Mouse (Mus musculus): Measurements from ENCODE around the gene Elp4.
A peak's percentile ranks its signal among the peaks of the same experiment; 100 is the strongest.

Gene Elp4

DNA sequence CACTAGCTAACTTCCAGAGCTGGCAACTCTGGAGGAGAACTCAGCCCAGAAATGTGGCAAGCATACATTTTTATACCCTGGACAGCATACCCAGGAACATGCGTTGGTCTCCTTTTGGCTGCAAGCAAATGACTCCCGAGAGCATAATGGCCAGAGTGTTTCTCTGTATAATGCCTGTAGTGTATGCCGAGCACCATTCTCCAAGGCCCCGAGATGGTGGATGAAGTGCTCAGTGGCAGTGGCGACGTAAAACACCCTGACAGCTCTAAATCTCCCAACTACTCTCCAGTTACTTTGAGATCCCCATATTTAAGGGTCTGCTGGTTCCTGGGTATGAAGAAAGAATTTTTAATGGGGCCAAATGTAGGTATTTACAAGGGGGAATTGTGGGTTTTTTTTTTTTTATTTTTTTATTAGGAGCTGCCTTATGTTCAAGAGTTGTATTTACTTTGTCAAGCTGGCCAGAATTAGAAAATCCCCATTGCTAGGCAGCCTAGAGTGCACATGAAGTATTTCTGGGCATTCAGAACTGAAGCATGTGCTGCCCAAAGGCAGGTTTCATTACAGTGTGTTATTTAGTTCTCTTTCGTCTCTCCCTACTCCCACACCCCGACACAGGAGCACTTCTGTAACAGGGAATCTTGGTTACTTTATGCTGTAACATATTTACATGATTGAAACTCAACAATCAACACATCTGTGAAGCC, 188.8 kb downstream of the Elp4 start:
- DNase-seq (ENCODE audit: low spot score), result no peak

DNA sequence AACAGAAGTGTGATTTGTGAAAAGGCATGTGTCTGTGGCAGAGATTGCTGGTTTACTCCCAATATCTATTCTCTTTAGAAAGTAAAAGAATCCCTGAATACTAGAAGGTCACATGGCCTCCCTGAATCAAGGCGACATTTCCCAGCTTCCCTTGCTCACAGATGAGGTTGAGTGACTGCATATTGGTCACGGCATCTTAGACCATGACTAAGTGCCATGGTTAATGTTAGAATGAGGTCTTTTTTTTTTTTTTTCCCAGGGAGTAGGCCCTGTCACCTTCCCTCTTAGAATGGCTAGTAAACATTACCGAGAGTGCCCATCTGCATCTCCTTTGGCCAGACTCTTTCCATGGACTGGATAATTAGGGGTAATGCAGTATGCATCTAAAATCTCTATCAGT, 193.9 kb downstream of the Elp4 start:
- DNase-seq (ENCODE audit: low spot score), result peak; percentile 32

DNA sequence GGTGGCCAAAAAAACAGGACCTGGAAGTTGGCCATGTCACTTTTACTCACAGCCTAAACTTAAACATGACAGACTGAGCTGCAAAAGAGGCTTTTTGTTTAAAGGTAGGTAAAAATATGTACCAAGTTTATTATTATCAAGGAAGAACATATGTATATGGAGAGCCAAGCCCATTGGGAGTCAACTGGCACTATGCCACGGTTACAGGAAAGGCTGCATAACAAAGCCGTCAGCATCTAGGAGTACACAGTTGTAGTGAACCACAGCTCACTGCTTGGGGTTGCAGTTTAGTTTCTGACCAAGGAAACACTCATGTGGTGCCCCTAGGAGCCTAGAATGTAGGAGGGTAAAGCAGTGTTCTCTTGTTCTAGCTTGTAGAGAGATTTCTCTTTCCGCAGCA, 195.2 kb downstream of the Elp4 start:
- no peak for DNase-seq (ENCODE audit: low spot score)

DNA sequence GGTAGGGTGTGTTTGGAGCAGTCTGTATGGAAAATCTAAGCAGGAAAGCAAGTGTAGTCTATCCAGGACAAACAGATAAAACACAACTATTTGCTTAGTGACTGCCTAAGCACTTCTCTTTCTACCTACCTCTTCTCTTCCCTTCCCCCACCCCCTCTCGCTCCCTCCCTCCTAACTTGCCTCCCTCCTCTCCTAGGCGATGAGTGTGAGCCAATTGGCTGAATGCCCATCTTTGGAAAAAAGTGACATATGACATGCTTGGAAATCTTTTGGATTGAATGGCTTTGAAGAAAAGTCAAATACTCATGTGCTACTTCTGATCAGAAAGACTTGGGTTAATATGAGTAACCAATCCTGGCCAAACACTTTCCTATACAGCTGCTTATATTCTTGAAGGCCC, 199.0 kb downstream of the Elp4 start:
- no peak for DNase-seq (ENCODE audit: low spot score)

DNA sequence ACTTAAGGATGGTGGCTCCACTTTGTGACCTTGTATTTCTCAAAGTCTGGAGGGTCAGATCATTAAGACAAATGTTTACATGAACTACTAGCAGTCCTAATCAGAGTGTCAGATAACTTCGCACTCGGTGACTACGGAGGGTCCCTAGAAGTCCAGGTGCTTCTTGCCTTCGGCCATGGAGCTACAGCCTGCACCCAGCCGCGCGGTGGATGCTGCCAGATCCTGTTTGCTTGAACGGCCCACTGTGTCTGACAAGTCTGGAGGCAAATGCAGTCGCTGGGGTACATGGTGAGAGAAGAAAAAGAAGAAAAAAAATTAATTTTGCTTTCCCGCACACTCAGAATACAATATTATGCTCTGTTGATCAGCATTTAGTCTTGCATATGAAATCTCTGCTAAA, 201.8 kb downstream of the Elp4 start:
- DNase-seq (ENCODE audit: low spot score), result no peak

DNA sequence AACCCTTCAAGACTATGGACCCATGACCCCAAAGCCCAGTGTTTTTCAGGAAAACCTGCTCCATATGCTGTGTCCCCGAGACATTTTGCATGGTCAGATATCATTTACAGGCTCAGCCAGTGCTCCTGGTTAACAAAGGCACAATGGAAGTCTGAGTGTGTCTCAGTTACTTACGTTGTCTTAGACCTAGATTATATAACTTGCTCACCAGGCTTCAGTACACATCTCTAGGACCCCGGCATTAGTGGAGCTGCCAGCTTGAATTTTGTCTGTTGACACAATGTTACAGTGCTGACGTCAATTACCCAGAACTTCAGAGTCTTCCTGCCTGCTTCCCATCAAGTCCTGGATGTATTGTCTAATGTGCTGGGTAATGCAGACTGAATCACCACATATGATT, 202.6 kb downstream of the Elp4 start:
- no peak for DNase-seq (ENCODE audit: low spot score)

DNA sequence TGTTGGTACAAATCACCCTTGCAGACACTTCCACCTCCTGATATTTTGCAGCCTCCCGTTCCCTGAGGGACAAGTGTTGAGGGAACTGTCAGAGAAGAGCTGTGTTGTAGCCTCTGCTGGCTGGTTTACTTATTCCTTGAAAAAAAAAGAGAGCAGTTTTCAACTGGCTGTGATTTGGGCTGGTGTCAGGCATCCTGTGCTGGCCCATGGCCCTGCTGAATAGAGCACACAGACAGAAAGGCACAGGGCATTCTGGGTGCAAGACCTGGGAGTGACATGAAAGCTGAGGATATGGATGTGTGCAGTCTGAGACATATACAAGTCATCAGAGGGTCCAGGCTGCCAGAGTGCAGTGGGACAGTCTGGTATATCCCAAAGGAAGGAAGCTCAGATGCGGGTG, 205.7 kb downstream of the Elp4 start:
- DNase-seq (ENCODE audit: low spot score), result no peak

DNA sequence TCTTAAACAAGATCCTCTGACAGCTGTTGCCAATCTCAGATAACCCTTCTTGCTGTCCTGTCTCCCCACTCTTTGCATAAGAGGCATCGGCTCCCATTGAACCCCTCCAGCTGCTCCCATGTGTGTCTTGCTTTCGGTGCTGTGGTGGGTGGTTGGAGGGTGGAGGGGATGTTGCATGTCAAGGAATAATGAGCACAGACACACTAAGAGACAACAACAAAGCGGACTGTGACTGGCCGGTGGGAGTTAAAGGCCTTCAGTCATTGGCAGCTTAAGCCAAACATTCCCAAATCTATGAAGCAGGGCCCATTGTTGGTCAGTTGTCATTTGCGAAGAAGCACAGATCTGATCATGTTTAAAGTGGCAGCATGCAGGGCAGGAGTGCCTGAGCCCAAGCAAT, 206.6 kb downstream of the Elp4 start:
- no peak for DNase-seq (ENCODE audit: low spot score)

DNA sequence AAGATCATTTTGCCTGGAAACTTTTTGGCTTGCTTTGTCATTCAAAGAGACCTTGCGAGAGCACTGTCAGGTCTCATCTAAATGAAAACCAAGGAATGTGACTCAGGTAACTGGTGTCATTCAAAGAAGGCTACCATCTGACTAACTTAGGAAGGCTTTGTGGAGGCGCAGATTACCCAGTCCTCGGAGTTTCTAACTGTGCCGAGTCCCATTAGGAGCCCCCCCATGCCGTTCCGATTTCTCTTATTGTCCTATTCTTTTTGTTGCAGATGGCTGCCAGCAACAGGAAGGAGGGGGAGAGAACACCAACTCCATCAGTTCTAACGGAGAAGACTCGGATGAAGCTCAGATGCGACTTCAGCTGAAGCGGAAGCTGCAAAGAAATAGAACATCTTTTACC, 213.1 kb downstream of the Elp4 start:
- peak; percentile 51 for DNase-seq (ENCODE audit: low spot score)

DNA sequence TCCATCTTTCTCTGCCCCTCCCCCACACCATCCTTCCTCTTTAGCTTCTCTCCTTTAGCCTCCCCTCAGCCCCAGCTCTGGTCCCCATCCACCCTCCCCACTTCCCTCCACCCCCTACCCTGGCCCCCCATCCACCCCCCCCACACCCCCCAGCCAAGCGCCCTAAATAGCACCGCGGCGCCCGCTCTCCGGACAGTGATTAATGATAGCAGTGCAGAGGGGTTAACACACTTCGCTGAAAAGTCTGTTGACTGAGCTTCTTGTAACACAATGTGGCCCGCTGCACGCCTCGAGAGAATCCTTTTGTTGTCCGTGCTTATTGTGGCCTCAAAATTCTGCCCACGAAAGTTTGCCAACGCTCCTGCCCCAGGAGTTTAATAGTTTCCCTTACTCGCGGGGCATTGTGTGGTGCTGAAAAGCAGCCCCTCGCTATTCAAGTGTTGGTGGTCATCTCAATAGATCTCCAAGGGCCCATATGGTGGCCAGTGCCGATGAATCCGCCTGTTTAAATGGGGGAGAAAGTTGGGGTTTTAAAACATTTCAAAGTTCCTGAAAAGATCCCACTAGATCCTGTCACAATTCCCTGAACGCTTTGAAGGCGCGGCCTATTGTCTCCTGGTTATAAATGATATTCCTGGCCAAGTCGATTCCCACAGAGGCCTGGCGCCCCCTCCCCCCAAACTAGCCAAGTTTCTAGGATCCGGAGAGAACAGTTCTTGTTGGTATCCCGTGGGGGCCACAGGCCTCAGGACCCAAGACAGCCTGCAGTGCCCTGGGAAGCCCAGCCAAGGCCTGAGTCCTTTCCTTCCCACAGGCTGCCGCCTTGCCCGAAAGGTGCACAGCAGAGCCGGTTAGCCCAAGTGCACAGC, 214.4 kb downstream of the Elp4 start:
- peak; percentile 84 for DNase-seq (ENCODE audit: low spot score)

DNA sequence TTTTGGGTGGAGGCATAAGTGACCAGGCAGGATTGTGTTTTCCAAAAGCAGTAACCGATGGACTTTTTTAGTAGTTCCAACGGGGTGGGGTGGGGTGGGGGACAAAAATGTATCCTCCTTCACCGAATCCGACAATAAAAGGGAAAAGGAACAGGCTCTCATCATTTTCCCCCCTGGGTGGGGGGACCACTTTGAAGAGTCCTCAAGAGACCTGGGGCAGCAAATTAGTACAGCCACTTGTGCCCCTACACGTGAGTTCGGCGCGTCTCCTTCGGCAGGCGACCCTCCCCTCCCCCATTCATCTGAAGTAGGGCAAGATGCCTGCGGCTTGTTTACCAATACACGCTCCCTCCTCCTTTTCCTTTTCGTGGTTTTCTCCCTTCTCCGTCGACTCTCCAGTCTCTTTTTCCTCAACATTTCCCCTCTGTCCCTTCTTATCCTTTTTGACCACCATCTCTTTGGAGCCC, 215.0 kb downstream of the Elp4 start:
- peak; percentile 77 for DNase-seq (ENCODE audit: low spot score)

DNA sequence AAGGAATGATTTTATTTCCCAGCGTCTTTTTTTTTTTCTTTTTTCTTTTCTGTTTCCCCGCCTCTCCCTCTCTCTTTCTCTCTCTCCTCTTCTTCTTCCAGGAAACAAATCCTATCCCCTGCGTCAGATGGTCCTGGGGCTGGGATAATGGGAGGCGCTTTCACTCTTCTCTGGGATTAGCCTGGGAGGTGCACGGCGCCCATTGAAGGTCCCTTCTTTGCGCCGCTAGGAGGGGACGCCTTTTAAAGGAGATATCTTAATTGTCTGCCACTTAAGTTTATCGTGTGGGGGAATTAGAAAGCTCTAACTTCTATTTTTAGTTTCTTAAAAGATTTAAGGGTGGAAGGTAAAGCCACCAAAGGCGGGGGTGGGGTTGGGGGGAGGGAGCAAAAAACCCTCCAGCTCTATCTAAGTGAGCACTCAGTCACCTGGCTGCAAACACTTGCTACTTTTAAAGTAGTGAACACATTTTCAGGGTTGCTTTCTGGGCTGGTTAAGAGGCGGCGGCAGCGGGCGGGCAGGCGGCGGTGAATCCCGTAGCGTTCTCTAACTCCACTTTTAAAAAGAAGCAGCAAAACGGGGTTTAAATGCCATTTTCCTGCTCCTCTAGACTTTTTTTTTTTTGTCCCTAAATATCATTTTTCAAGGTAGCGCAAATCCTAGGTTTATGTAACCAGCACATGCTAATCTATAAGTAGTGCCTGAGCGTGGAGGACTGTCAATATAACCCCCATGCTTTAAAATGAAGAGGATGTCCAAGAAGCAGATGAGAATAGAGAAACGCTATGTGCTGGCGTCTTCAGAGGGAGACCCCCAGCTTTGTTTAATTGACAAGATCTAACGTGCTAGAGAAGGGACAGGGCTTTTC, 215.7 kb downstream of the Elp4 start:
- DNase-seq (ENCODE audit: low spot score), result peak; percentile 66

DNA sequence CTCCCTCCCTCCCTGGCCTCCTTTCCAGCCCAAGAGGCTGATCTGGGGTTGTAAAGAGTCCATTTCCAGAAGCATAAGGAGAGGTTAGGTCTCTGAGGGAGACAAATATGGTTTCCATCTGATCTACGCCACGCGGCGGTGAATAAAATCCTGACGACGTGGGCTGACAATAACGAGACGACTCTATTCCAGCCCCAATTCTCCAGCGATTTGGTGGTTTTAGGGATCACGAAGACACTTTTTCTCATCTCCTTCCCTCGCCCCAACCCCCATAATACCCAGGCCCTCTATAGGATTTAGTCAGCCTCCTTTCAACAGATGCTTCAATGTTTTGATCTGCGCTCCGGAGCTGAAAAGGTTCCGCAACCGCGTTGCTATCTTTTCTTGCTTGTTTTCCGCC, 216.4 kb downstream of the Elp4 start:
- DNase-seq (ENCODE audit: low spot score), result peak; percentile 59

DNA sequence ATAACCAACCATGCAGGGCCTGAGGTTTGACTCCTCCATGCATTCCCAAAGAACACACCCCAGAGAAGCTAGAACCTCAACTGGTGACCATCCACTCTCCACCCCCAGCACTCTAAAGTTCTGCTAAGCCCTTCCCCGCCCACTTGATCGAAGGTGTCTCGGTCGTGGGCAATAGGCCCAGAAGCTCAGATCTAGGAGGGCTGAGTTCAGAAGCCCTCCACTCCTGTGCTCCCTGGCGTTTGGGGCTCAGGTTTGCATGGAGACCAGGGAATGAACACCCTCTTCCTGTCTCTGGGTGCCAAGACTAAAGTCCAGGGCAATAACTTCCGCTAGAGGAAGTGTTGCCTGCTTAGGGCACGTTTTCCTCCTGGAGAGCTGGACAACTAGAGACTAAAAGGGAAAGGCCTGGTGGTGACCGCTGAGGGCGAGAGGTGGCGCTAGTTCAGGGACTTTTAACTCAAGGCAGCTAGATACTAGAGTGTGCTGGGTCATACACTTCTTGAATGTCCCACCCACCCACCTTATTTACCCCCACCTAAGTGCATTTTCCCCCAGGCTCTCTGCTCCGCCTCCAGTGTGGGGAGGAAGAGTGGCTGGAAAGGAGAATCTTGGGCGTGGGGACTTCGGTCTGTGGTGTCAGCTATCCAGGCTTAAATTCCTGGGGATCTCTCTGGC, 216.9 kb downstream of the Elp4 start:
- DNase-seq (ENCODE audit: low spot score), result peak; percentile 81

DNA sequence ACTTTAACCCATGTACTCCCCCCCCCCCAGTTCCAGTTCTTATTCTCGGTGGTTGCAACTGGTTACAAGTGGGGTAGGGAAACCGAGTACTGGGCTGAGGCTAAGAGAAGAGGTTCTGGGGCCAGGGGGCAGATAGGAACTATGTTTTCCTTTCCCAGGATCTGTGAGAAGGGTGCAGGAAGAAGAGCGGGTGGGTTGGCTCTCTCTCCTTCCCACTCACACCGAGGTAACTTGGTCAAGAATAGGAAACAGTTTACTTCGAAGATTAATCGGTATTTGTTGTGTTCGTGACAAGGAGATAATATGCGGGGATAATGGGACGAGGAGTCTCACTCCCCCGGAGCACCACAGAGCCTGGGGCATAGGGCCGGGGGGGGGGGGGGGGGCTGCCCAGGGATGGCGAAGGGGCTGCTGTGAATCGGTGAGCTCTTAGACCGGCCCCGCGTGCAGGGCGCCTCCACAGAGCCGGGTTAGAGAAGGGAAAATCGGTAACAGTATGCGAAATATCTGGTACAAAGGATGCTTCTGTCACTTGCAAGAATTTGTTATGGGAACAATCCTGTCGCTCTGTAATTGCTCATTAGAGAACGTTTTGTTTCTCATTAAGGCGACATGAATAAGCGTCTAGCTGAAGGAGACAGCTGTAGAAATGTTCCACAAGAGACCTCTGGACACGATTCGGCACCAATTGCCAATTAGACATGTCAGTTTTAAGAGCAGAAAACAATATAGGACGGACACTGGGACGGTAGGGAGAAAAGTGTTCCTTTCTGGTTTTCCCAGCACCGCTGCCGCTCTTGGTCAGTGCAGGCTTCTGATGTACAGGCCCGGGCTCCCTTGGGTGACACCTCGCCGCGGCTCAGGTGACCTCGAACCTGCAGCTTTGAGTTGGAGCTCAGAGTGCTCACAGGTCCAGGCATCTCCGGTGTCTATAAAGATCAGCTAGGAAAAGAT, 217.7 kb downstream of the Elp4 start:
- peak; percentile 32 for DNase-seq (ENCODE audit: low spot score)

DNA sequence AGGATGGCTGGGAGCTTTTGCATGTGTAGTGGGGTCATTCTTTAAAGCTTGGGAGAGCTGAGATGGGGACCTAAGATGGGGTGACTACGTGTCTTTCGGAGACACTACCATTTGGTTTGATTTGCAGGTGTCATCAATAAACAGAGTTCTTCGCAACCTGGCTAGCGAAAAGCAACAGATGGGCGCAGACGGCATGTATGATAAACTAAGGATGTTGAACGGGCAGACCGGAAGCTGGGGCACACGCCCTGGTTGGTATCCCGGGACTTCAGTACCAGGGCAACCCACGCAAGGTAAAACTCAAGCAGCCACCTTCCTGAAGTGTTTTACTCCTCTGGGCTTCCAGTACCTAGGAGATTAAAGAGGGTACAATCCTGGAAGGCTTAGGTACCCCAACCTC, 218.7 kb downstream of the Elp4 start:
- DNase-seq (ENCODE audit: low spot score), result no peak

DNA sequence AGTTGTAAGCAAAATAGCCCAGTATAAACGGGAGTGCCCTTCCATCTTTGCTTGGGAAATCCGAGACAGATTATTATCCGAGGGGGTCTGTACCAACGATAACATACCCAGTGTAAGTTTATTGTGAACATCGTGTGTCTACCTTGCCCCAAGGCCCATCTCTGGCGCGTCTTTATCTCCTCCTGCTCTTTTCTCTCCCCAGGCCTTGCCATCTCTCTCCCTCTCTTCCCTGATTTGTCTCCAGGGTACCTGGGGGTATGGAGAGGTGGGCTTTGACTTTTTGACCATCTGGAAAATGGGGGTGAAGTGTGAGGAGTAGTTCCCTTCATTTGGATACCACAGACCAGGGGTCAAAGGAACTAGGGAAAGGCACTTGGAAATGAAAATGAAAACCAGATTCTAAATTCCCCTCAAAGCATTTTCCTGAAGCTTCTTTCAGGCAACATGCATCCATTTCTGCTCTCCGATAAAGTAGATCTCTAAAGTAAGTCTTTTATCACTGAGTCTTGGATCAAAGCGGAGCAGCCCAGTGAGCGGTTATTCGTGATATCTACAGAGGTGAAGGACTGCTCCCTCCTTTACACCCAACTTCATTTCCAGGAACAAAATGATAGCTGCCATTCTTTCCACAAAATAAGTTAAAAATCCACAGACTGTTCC, 219.2 kb downstream of the Elp4 start:
- peak; percentile 51 for DNase-seq (ENCODE audit: low spot score)

DNA sequence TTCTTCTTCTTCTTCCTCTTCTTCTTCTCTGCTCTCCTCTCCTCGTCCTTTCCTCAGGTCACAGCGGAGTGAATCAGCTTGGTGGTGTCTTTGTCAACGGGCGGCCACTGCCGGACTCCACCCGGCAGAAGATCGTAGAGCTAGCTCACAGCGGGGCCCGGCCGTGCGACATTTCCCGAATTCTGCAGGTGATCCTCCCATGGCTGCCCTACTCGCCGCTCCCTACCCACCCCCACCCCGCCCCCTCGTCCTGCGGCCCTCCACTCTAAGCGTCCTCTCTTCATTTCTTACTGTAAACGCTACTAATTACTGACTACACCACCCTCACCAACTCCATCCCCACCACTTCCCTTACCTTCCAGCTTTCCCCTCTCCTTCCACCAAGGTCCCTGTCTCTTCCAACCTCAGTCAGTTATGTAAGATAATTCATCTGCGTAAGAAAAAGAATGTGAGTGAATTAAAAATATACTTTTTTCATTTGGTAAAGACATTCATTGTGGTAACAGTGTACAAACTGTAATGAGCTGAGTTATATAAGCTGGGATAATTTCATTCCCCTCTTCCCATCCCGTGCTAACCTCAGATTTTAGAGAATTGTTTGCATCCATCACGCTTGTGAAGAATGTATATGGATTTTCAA, 220.5 kb downstream of the Elp4 start:
- DNase-seq (ENCODE audit: low spot score), result peak; percentile 37

DNA sequence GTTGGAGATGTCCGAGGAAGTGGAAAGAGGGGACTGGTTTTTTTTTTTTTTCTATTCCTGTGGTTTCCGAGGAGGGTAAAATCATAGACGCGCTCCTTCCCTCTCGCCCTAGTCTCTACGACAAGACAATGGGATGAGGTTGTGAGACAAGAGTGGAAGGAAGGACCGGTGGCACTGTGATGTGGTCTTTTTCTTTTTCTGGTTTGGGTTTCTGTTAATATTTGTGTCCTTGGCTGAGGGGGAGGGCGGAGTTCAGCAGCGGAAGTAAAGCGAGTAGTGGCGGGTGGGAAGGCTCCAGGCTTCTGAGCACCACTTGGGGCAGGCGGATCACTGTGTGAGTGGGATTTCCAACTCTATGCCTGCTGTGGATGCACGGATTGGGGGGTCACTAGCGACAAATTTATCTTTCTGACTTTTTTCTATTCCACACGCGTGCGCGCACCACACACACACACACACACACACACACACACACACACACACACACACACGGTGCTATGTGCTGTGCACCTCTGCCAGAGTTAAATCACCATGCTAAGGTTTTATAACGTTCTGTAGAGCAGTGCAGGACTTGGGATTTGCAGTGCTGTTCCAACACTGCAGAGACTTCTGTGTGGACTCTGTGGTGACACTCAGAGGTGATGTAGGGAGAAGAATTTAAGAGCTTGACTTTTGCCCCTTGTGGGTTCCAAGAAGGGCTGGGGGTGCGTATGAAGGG, 221.6 kb downstream of the Elp4 start:
- peak; percentile 60 for DNase-seq (ENCODE audit: low spot score)

Measured in embryo, embryonic 10.5 days (tissue).